ENCODE assay signal across 8 mouse cellular contexts in genomic region chr3:94785958-94786357, GRCm38 (mm10). TPM values are rescaled to one million over a fixed set of nuclear protein-coding genes. Genes with fewer than 3 reads are reported as not detected.
DNase-seq lines count a peak whose midpoint lies in the region; ATAC-seq and TF ChIP-seq lines count a peak whose summit lies in the region.

No protein-coding gene starts in this region.

- no peak overlapping the region for H3K27ac ChIP-seq in heart, adult 2 months
- no peak overlapping the region for H3K27ac ChIP-seq in forebrain, postnatal 0 days (ENCODE audit: low read depth, low read length)
- H3K27ac ChIP-seq in liver, embryonic 15.5 days (replicated peaks) = no peak overlapping the region

- no peak for TF ChIP-seq EP300 in heart, adult 2 months (IDR thresholded peaks at IDR 0.05; ENCODE audit: insufficient read depth, low read depth, low read length)

- no peak for ATAC-seq in forebrain, postnatal 0 days
- peak; percentile 6; the same call in 1 of the 2 replicates for ATAC-seq in liver, embryonic 15.5 days (ENCODE audit: insufficient read depth)

- H3K27me3 ChIP-seq in heart, adult 2 months (ENCODE audit: control insufficient read depth, insufficient read depth, low read length) = peaks cover 1% of the 10 kb centered on the region; the same call in 1 of the 2 replicates
- H3K27me3 ChIP-seq in E14TG2a.4 (ENCODE audit: insufficient read depth, low read length) = peaks cover 33% of the 10 kb centered on the region
- no peaks in the 10 kb centered on the region for H3K27me3 ChIP-seq in forebrain, postnatal 0 days (ENCODE audit: insufficient read depth, low read length)
- H3K27me3 ChIP-seq in liver, embryonic 15.5 days = peaks cover 62% of the 10 kb centered on the region

- WGBS in heart, adult 2 months = 7% methylated on average over 14 of the region's 14 CpGs
- 1% methylated on average over 14 of the region's 14 CpGs for WGBS in forebrain, postnatal 0 days
- WGBS in liver, embryonic 15.5 days (ENCODE audit: insufficient replicate concordance) = 1% methylated on average over 14 of the region's 14 CpGs

- peak overlapping the region; percentile 68 for H3K4me3 ChIP-seq in heart, adult 2 months
- H3K4me3 ChIP-seq in E14TG2a.4 (replicated peaks; ENCODE audit: low read length) = peak overlapping the region; percentile 90
- H3K4me3 ChIP-seq in forebrain, postnatal 0 days (ENCODE audit: low read depth, low read length) = peak overlapping the region; percentile 44
- peak overlapping the region; percentile 57 for H3K4me3 ChIP-seq in liver, embryonic 15.5 days (replicated peaks)

- DNase-seq in heart, adult 2 months = no peak
- DNase-seq in heart, adult 18-20 months = no peak
- no peak for DNase-seq in forebrain, postnatal 0 days
- no peak for DNase-seq in adrenal gland, adult 2 months
- no peak for DNase-seq in left cerebral cortex, postnatal 14 days (ENCODE audit: low spot score in 2 of 2)
- DNase-seq in layer of hippocampus, adult 11-12 months (ENCODE audit: low spot score) = no peak

- peak overlapping the region; percentile 1; the same call in 1 of the 2 replicates for H3K9ac ChIP-seq in heart, adult 2 months (ENCODE audit: low read depth, low read length)
- H3K9ac ChIP-seq in forebrain, postnatal 0 days = peak overlapping the region; percentile 63
- H3K9ac ChIP-seq in liver, embryonic 15.5 days = peak overlapping the region; percentile 20

- H3K9me3 ChIP-seq in E14TG2a.4 (ENCODE audit: low read length) = peaks cover 5% of the 10 kb centered on the region
- no peaks in the 10 kb centered on the region for H3K9me3 ChIP-seq in forebrain, postnatal 0 days (ENCODE audit: low read length)
- H3K9me3 ChIP-seq in liver, embryonic 15.5 days (replicated peaks) = no peaks in the 10 kb centered on the region

- H3K79me2 ChIP-seq in heart, adult 2 months (replicated peaks; ENCODE audit: control insufficient read depth, insufficient read depth, low read length) = no peaks in the 10 kb centered on the region

- H3K36me3 ChIP-seq in heart, adult 2 months (ENCODE audit: control insufficient read depth, insufficient read depth, low read length) = no peaks in the 10 kb centered on the region
- H3K36me3 ChIP-seq in E14TG2a.4 (ENCODE audit: insufficient read depth, low read length) = no peaks in the 10 kb centered on the region
- H3K36me3 ChIP-seq in forebrain, postnatal 0 days (ENCODE audit: insufficient read depth) = no peaks in the 10 kb centered on the region
- no peaks in the 10 kb centered on the region for H3K36me3 ChIP-seq in liver, embryonic 15.5 days (replicated peaks)

- intact Hi-C loops in heart, adult 2 months (cut with DNase I) = no loop called here
- intact Hi-C loops in left cerebral cortex, postnatal 14 days (cut with DNase I) = loop anchor here (5.0 kb wide), 1 partner anchor 51 kb away; the partner anchor contains the start of gene Pogz

- TF ChIP-seq CTCF in heart, adult 2 months (IDR thresholded peaks at IDR 0.05) = no peak
- no peak for TF ChIP-seq CTCF in E14TG2a.4 (conservative IDR thresholded peaks at IDR 0.05; ENCODE audit: low read length)
- no peak for TF ChIP-seq CTCF in forebrain, postnatal 0 days (IDR thresholded peaks at IDR 0.05; ENCODE audit: low read depth)

- H3K4me2 ChIP-seq in forebrain, postnatal 0 days (ENCODE audit: low read depth) = peak overlapping the region; percentile 72
- peak overlapping the region; percentile 81 for H3K4me2 ChIP-seq in liver, embryonic 15.5 days

- TF ChIP-seq POLR2A in heart, adult 2 months (IDR thresholded peaks at IDR 0.05; ENCODE audit: insufficient read depth, low read depth, low read length) = no peak

- peaks cover 1% of the 10 kb centered on the region; the same call in 1 of the 2 replicates for H3K4me1 ChIP-seq in heart, adult 2 months (ENCODE audit: control insufficient read depth, insufficient read depth, low read length)
- H3K4me1 ChIP-seq in E14TG2a.4 (replicated peaks; ENCODE audit: low read depth, low read length) = peaks cover 54% of the 10 kb centered on the region
- H3K4me1 ChIP-seq in forebrain, postnatal 0 days (ENCODE audit: insufficient read depth) = no peaks in the 10 kb centered on the region; the same call in 1 of the 2 replicates
- H3K4me1 ChIP-seq in liver, embryonic 15.5 days (replicated peaks) = peaks cover 20% of the 10 kb centered on the region

RNA-seq across cellular contexts. Expression of gene Cgn, which starts 0.3 kb away (rescaled TPM):
- total RNA-seq in heart, adult 2 months (2021) = under 1 TPM; 0.25 to 0.50 TPM
- polyA plus RNA-seq in heart, adult 2 months (2012; rRNA removed) = 0.26 and 0.43 TPM in 2 replicates
- under 1 TPM; 0.37 to 0.85 TPM for total RNA-seq in heart, adult 18-20 months (2021)
- 6.0 and 7.2 TPM in 2 replicates for total RNA-seq in forebrain, postnatal 0 days (2014; rRNA removed)
- 3.3 and 6.0 TPM in 2 replicates for polyA plus RNA-seq in forebrain, postnatal 0 days (2015; fragmentation: Nextera tagmentation; extraction: Ambion mirVana)
- 11.2 and 14.1 TPM in 2 replicates for polyA plus RNA-seq in liver, embryonic 15.5 days (2015; fragmentation: Nextera tagmentation; extraction: Ambion mirVana)
- total RNA-seq in adrenal gland, adult 2 months (2021) = 1 to 10 TPM; 1.2 to 1.4 TPM
- polyA plus RNA-seq in adrenal gland, adult 2 months (2012; rRNA removed) = 0.18 and 0.28 TPM in 2 replicates
- total RNA-seq in left cerebral cortex, postnatal 14 days (2021) = 1 to 10 TPM; 3.9 to 4.5 TPM

RNA-seq across cellular contexts. Expression of gene Pogz, which starts 51.4 kb away (rescaled TPM):
- 10 to 100 TPM; 17.3 TPM for total RNA-seq in heart, adult 2 months (2021)
- polyA plus RNA-seq in heart, adult 2 months (2012; rRNA removed) = 13.7 and 16.4 TPM in 2 replicates
- total RNA-seq in heart, adult 18-20 months (2021) = 10 to 100 TPM; 12.9 to 20.2 TPM
- total RNA-seq in forebrain, postnatal 0 days (2014; rRNA removed) = 36.2 and 48.2 TPM in 2 replicates
- polyA plus RNA-seq in forebrain, postnatal 0 days (2015; fragmentation: Nextera tagmentation; extraction: Ambion mirVana) = 11.2 and 14.0 TPM in 2 replicates
- 2.9 and 3.3 TPM in 2 replicates for polyA plus RNA-seq in liver, embryonic 15.5 days (2015; fragmentation: Nextera tagmentation; extraction: Ambion mirVana)
- 10 to 100 TPM; 27.0 to 36.2 TPM for total RNA-seq in adrenal gland, adult 2 months (2021)
- polyA plus RNA-seq in adrenal gland, adult 2 months (2012; rRNA removed) = 27.6 and 35.8 TPM in 2 replicates
- total RNA-seq in left cerebral cortex, postnatal 14 days (2021) = 10 to 100 TPM; 53.7 to 57.9 TPM

Comparison
In these comparisons a context has a peak if more than half of its experiments do, and no peak if none do; other contexts are left out.
1. H3K9ac ChIP-seq: peak in every context shown above with its lines; median percentile 63 in forebrain, postnatal 0 days; 20 in liver, embryonic 15.5 days; 1 in heart, adult 2 months.